Mouse (Mus musculus): ENCODE results near the gene Zfp207. TPM values are rescaled to one million over a fixed set of nuclear protein-coding genes. Genes with fewer than 3 reads are reported as not detected.

Gene Zfp207
- 374 TPM for polyA plus RNA-seq (2014; fragmentation: Illumina TruSeq; extraction: RNeasy Lipid Tissue Mini Kit (QIAGEN cat#74804); ENCODE audit: low replicate concordance)

DNA sequence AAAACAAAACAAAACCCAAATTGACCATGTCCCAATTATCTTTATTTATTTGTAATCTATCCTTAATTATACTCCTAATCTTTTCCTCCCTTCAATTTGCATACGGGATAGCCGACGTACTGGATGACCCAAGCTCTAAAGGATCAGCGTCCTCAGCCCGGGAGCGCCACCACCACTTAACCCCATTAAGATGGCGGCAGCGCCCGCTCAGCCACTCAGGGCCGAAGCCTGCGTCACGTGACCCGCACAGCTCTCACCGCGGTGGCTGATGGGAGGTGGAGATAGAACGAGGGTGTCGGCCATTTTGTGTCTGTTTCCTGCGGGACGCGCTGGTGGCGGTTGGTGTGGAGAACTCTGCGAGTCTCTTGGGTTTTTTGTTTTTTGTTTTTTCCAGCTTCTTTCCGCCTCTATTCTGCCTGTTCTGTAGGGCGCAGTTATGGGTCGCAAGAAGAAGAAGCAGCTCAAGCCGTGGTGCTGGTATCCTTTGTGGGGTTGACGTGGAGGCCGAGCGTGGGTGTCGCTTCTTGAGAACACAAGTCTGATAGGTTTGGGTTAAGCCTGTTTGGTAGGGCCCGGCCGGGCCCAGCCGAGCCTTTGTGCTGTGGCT is at the start of gene Zfp207:
Gene Zfp207, plus strand, starts transcription at position 261 of the 607 bp plus-strand sequence.

DNA sequence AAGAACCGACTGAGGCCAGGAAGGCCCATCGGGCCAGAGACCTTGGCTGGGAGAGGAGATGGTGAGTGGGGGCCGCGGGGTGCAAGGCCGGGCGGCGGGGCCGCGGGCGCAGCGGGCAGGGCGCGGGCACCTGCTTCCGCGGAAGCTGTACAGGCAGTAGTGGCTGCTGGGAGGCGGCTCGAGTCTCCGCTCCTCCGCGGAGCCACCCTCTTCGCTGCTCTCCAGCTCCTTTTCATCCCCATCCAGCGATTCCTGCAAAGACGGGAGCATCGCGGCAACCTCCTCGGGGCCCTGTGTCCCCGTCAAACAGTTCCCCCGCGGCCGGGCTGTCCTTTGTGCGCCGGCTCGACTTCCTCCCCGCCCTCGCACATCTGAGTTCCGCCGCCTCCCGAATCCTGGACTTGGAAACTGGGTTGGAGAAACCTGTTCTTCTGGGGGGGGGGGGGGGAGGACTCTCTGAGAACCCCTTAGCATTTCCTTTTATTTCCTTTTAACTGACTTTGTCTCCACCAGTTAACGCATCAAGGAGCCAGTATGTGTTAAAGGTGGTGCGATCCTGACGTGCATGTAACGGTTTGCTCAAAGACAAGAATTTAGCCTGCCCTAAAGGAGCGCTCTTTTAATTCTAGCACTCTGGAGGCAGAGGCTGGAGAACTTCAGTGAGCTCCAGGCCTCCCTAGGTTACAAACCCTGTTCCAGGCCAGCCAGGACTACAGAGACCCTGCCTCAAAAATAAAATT is 5.2 kb upstream of the Zfp207 start, which contains the start of gene 5730455P16Rik:
Gene 5730455P16Rik, minus strand, starts transcription at position 323 of the 740 bp plus-strand sequence.

DNA sequence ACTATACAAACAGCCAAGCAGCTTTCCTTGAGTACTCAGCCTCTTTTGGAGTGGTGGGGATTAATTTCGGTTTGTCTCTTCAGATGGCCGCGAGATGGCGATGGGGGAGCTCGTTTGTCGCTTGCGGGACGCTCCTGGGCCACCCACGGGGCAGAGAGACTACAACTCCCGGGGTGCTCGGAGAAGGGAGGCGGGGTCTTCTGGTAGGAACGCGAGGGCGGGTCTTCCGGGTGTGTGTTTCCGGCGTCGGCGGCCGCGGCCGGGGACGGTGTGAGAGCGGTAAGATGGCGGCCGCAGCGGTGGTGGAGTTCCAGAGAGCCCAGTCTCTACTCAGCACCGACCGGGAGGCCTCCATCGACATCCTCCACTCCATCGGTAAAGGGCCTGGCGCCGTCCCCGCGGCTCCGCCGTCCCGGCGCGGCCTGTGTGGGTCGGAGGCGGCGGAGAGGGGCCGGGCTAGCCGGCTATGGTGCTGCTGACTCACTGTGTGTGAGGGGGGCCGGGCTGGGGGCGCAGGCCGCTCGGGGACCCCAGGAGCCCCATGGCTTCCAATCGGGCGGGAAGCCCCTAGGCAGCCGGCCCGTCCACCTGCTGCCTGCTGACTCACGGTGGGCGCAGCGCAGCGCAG is 45.4 kb downstream of the Zfp207 start, which contains the start of gene Psmd11:
Gene Psmd11, plus strand, starts transcription at position 235 of the 628 bp plus-strand sequence.

Other genes starting within 250 kb of the Zfp207 start
- gene Tefm, start 241.1 kb upstream of the Zfp207 start, polyA plus RNA-seq (2014; fragmentation: Illumina TruSeq; extraction: RNeasy Lipid Tissue Mini Kit (QIAGEN cat#74804); ENCODE audit: low replicate concordance) = 14.9 TPM
- gene Adap2, start 229.2 kb upstream of the Zfp207 start, polyA plus RNA-seq (2014; fragmentation: Illumina TruSeq; extraction: RNeasy Lipid Tissue Mini Kit (QIAGEN cat#74804); ENCODE audit: low replicate concordance) = 10.7 TPM
- 4.4 TPM for gene Rnf135, start 199.4 kb upstream of the Zfp207 start, polyA plus RNA-seq (2014; fragmentation: Illumina TruSeq; extraction: RNeasy Lipid Tissue Mini Kit (QIAGEN cat#74804); ENCODE audit: low replicate concordance)
- 68.6 TPM for gene Rhot1, start 174.3 kb upstream of the Zfp207 start, polyA plus RNA-seq (2014; fragmentation: Illumina TruSeq; extraction: RNeasy Lipid Tissue Mini Kit (QIAGEN cat#74804); ENCODE audit: low replicate concordance)
- gene Rhbdl3, start 82.4 kb upstream of the Zfp207 start, polyA plus RNA-seq (2014; fragmentation: Illumina TruSeq; extraction: RNeasy Lipid Tissue Mini Kit (QIAGEN cat#74804); ENCODE audit: low replicate concordance) = 0.33 TPM
- 13.7 TPM for gene 5730455P16Rik, start 5.2 kb upstream of the Zfp207 start, polyA plus RNA-seq (2014; fragmentation: Illumina TruSeq; extraction: RNeasy Lipid Tissue Mini Kit (QIAGEN cat#74804); ENCODE audit: low replicate concordance)
- 76.7 TPM for gene Psmd11, start 45.3 kb downstream of the Zfp207 start, polyA plus RNA-seq (2014; fragmentation: Illumina TruSeq; extraction: RNeasy Lipid Tissue Mini Kit (QIAGEN cat#74804); ENCODE audit: low replicate concordance)
- gene Cdk5r1, start 93.7 kb downstream of the Zfp207 start, polyA plus RNA-seq (2014; fragmentation: Illumina TruSeq; extraction: RNeasy Lipid Tissue Mini Kit (QIAGEN cat#74804); ENCODE audit: low replicate concordance) = 0.30 TPM